Mouse (Mus musculus): ENCODE measurements around the gene Tspyl4.

DNA sequence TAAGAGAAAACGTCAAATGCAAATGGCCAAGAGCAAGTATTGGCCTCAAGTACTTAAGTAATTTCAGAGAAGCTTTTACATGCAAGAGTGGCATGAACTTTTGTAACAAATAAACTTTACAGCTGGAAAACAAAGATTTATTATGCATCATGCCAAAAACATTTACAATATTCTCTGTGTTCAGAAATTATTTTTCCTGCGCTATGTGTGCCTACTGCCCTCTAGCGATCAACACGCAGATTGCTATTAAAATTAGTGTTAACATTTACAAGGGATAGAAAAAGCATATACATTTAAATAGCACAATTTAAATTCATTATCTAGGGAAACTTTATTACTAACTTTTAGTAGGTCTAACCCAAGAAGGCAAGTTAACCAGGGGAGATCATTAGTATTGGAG is 29.5 kb downstream of the Tspyl4 start:
- TF ChIP-seq POLR2A (IDR thresholded peaks at IDR 0.05; ENCODE audit: borderline replicate concordance, low read depth, low read length) = no peak
- no peak for TF ChIP-seq CTCF (IDR thresholded peaks at IDR 0.05; ENCODE audit: low read depth, low read length)
